Mouse (Mus musculus): Measurements from ENCODE around the gene Gfm1. TPM values are rescaled to one million over a fixed set of nuclear protein-coding genes. Genes with fewer than 3 reads are reported as not detected.

The Gfm1 gene
- total RNA-seq, 1 experiment, result 88.2 TPM

- H3K4me1 ChIP-seq (ENCODE audit: control insufficient read depth in 2 of 2, insufficient read depth in 2 of 2, low read length in 2 of 2, poor library complexity in 1 of 2), result no peaks in the 10 kb centered on the region
- in situ Hi-C loops (cut with MboI; ENCODE audit: low sequenced_read_pairs in 2 of 2, unreplicated experiment in 2 of 2), result no loop called here
- no peak overlapping the region for H3K4me3 ChIP-seq (ENCODE audit: insufficient read depth in 1 of 2, low read depth in 1 of 2, low read length in 2 of 2, poor library complexity in 1 of 2, severe bottlenecking in 1 of 2)
- H3K36me3 ChIP-seq (ENCODE audit: control insufficient read depth, insufficient read depth, low read length, poor library complexity, severe bottlenecking), result no peaks in the 10 kb centered on the region
- no peak overlapping the region for H3K27ac ChIP-seq (ENCODE audit: insufficient read depth, low read depth, low read length, poor library complexity, severe bottlenecking)
- no peaks in the 10 kb centered on the region for H3K9me3 ChIP-seq (ENCODE audit: control insufficient read depth, insufficient read depth, low read depth, low read length)
- H3K9ac ChIP-seq (ENCODE audit: insufficient read depth, low read depth, low read length, poor library complexity, severe bottlenecking), result no peak overlapping the region
- no peak for DNase-seq (ENCODE audit: low read depth, low spot score)
- TF ChIP-seq HCFC1 (IDR thresholded peaks at IDR 0.05; ENCODE audit: borderline replicate concordance, insufficient read depth, low read length) (no peak), CHD2 (IDR thresholded peaks at IDR 0.05; ENCODE audit: low read depth, low read length) (no peak), ZNF384 (IDR thresholded peaks at IDR 0.05; ENCODE audit: low read depth, low read length) (no peak)
Observed at GRCm38 (mm10) chr3:67524768-67525167, 94.9 kb downstream of the Gfm1 start.

Other genes with a start within 250 kb of the Gfm1 start
- 2.0 TPM in 2 replicates for gene Mlf1, start 56.0 kb upstream of the Gfm1 start, total RNA-seq (2012; rRNA removed)
- gene Gm17402, start 54.9 kb upstream of the Gfm1 start, total RNA-seq (2012; rRNA removed), result not detected in 2 replicates
- gene Lxn, start 33.8 kb downstream of the Gfm1 start, total RNA-seq (2012; rRNA removed), result 3.7 and 6.3 TPM in 2 replicates
- gene Rarres1, start 85.4 kb downstream of the Gfm1 start, total RNA-seq (2012; rRNA removed), result 0.36 and 0.37 TPM in 2 replicates
- 96.6 and 117 TPM in 2 replicates for gene Mfsd1, start 152.6 kb downstream of the Gfm1 start, total RNA-seq (2012; rRNA removed)